Mouse (Mus musculus): ENCODE measurements around the gene Tmem242.
"Not testable (repeated sequence)": the region's sequence is repeated elsewhere in the genome, so short reads cannot be mapped to it uniquely, and the experiment has no call there.

DNA sequence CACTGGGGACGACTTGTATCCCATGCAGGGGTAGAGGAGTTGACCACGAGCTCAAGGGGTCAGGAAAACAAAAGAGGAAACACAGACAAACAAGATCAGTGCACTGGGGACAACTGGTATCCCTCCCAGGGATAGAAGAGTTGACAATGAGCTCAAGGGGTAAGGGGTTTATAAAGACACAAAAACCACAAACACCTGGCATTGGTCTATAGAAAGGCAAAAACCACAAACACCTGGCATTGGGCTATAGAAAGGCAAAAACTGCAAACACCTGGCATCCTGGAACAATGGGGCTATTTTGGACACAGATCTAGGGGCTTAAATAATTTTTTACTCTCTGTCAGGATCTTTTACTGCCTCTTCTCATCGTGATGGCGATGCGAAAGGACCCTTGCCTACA lies 2.3 kb upstream of the Tmem242 start:
- not testable (repeated sequence) for TF ChIP-seq CTCF, POLR2A (IDR thresholded peaks at IDR 0.05; ENCODE audit: insufficient read depth, low read depth, low read length)

All from olfactory bulb, adult 2 months (tissue).